Mouse (Mus musculus): Measurements from ENCODE around the gene Dscaml1.

- no peak for TF ChIP-seq CTCF (IDR thresholded peaks at IDR 0.05; ENCODE audit: control insufficient read depth, insufficient read depth, insufficient replicate concordance, low read depth, low read length)
- no peak for TF ChIP-seq POLR2A (IDR thresholded peaks at IDR 0.05; ENCODE audit: control insufficient read depth, low read depth, low read length)
Observed at GRCm38 (mm10) chr9:45699171-45699570, 272.7 kb downstream of the Dscaml1 start.
